Mouse (Mus musculus): Measurements from ENCODE around the gene Zfp560. TPM values are rescaled to one million over a fixed set of nuclear protein-coding genes. Genes with fewer than 3 reads are reported as not detected.

Gene Zfp560
- 16.0 and 21.0 TPM in 2 replicates for polyA plus RNA-seq (2012; rRNA removed)
- 43.7 and 44.9 TPM in 2 replicates for polyA plus RNA-seq (2014; fragmentation: Nextera tagmentation; extraction: Ambion mirVana)

DNA sequence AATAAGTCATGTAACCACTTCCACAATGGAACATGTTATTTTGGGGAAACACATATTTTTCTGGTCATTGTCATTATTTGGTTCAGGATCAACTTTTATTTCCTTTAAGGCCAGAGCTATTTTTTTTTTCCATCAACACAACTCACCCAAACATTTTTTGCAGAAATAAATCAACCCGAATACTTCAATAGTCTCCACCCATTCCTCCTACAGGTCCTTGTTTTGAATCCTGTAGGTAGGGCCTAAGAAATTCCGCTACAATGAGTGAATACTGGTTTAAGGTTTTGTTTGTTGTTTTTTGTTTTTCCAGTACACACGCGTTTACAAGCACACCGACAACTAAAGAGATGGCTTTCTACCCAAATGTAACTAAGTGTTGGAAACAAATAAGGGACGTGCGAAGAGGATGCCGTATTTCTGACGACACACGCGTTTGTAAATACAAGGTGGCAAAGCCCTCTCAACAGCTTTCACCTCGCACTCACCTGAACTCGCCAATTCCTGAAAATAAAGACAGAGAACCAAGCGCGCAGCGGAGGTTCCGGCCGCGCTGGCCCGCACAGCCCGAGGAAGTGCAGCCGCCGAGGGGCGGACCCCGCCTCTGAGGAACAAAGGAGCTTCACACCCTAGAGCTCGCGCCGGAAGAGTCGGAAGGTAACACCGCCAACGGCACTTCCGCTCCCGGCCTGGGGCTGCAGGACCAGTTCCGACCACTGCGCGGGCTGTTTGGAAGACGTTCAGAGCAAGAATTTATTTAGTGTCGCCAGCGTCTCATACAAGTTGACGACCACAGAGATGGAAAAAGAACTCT, at the start of gene Zfp560:
TSS of gene Zfp560 (minus strand) at position 646 of the 811 bp plus-strand sequence.
- H3K9ac ChIP-seq (ENCODE audit: low read depth, low read length, severe bottlenecking) = peak within 1 kb of the TSS; percentile 77
- peak within 1 kb of the TSS; percentile 84 for H3K4me2 ChIP-seq (replicated peaks; ENCODE audit: low read depth, low read length, severe bottlenecking)
- 0 out of 2 replicates have a peak, but pooled peaks cover 3% of the 10 kb centered on the region for H3K9me3 ChIP-seq (ENCODE audit: control insufficient read depth, low read length)
- H3K27me3 ChIP-seq (ENCODE audit: control insufficient read depth, insufficient read depth, low read length) = no peaks in the 10 kb centered on the region
- H3K36me3 ChIP-seq (ENCODE audit: control insufficient read depth, insufficient read depth, low read length) = no peaks in the 10 kb centered on the region
- DNase-seq (ENCODE audit: low spot score) (peak; percentile 94), ATAC-seq (ENCODE audit: low FRiP score, low read depth) (peak; percentile 100)
- TF ChIP-seq POLR2A (IDR thresholded peaks at IDR 0.05; ENCODE audit: borderline replicate concordance, extremely low read depth, insufficient read depth, insufficient read length) = peak; percentile 97; the same call in 1 of the 2 replicates
- WGBS = 2% methylated on average over 40 of the region's 40 CpGs
- peaks cover 7% of the 10 kb centered on the region for H3K4me1 ChIP-seq (ENCODE audit: control insufficient read depth, insufficient read depth, low read length)
- peak within 1 kb of the TSS; percentile 80 for H3K27ac ChIP-seq (replicated peaks; ENCODE audit: low read depth, low read length)
- peak within 1 kb of the TSS; percentile 67 for H3K4me3 ChIP-seq (replicated peaks; ENCODE audit: low read length)

DNA sequence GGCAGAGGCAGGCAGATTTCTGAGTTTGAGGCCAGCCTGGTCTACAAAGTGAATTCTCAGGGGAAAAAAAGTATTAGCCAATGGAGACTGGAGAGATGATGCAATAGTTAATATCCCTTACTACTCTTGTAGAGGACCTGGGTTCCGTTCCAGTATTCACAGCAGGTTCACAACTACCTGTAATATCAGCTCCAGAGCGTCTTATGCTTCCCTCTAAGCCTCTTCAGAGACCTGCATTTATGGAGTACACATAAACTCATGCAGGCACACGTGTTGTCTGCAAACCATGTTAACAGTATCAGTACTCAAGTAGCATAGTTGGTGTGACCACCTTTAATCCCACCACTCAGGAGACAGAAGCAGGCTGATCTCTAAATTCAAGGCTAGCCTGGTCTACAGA, 45.0 kb upstream of the Zfp560 start:
- H3K4me2 ChIP-seq (replicated peaks; ENCODE audit: low read depth, low read length, severe bottlenecking) = no peak overlapping the region
- TF ChIP-seq POLR2A (IDR thresholded peaks at IDR 0.05; ENCODE audit: borderline replicate concordance, extremely low read depth, insufficient read depth, insufficient read length) = no peak
- H3K36me3 ChIP-seq (ENCODE audit: control insufficient read depth, insufficient read depth, low read length) = peaks cover 6% of the 10 kb centered on the region; the same call in 1 of the 2 replicates
- H3K9me3 ChIP-seq (ENCODE audit: control insufficient read depth, low read length) = no peaks in the 10 kb centered on the region
- H3K27me3 ChIP-seq (ENCODE audit: control insufficient read depth, insufficient read depth, low read length) = no peaks in the 10 kb centered on the region
- ATAC-seq (ENCODE audit: low FRiP score, low read depth) (no peak), DNase-seq (ENCODE audit: low spot score) (no peak)
- no peak overlapping the region for H3K27ac ChIP-seq (replicated peaks; ENCODE audit: low read depth, low read length)
- H3K4me1 ChIP-seq (ENCODE audit: control insufficient read depth, insufficient read depth, low read length) = no peaks in the 10 kb centered on the region
- no peak overlapping the region for H3K9ac ChIP-seq (ENCODE audit: low read depth, low read length, severe bottlenecking)
- H3K4me3 ChIP-seq (replicated peaks; ENCODE audit: low read length) = no peak overlapping the region
- 90% methylated on average over 3 of the region's 3 CpGs for WGBS

DNA sequence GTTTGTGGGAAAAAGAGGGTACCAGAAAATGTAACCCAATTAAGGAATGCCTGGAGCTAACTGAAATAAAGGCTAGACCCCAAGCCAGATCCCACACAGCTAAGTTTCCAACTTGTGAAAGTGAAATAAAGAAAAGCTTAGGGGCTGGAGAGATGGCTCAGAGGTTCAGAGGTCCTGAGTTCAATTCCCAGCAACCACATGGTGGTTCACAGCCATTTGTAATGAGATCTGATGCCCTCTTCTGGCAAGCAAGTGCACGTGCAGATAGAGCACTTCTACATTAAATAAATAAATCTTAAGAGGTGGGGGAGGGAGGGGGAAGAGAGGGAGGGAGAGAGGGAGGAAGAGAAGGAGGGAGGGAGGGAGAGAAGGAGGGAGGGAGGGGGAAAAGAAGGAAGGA, 26.5 kb upstream of the Zfp560 start:
- Histone ChIP-seq H3K4me2 (replicated peaks; ENCODE audit: low read depth, low read length, severe bottlenecking) (no peak overlapping the region), H3K36me3 (ENCODE audit: control insufficient read depth, insufficient read depth, low read length) (no peaks in the 10 kb centered on the region), H3K4me1 (ENCODE audit: control insufficient read depth, insufficient read depth, low read length) (no peaks in the 10 kb centered on the region), H3K27ac (replicated peaks; ENCODE audit: low read depth, low read length) (no peak overlapping the region), H3K27me3 (ENCODE audit: control insufficient read depth, insufficient read depth, low read length) (no peaks in the 10 kb centered on the region), H3K4me3 (replicated peaks; ENCODE audit: low read length) (no peak overlapping the region), H3K9me3 (ENCODE audit: control insufficient read depth, low read length) (no peaks in the 10 kb centered on the region), H3K9ac (ENCODE audit: low read depth, low read length, severe bottlenecking) (no peak overlapping the region)
- ATAC-seq (ENCODE audit: low FRiP score, low read depth) (no peak), DNase-seq (ENCODE audit: low spot score) (no peak)
- TF ChIP-seq POLR2A (IDR thresholded peaks at IDR 0.05; ENCODE audit: borderline replicate concordance, extremely low read depth, insufficient read depth, insufficient read length) = no peak
- 32% methylated on average over 1 of the region's 1 CpGs for WGBS

DNA sequence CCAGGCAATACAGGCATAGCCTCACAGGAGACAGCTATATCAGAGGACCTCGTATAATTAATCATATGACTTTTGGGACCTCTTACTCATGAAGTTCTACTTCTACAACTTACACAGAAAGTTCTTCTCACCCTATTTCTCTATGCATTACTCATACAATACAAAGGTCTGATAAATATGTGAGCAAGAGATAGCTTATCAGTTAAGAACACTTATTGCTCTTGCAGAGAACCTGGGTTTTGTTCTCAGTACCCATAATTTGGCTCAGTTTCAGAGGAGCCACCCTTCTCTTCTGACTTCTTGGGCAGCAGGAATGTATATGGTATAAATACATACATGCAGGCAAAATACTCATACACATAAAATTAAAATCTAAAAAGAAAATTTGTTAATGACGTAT, 24.3 kb upstream of the Zfp560 start:
- ATAC-seq (ENCODE audit: low FRiP score, low read depth) = no peak

DNA sequence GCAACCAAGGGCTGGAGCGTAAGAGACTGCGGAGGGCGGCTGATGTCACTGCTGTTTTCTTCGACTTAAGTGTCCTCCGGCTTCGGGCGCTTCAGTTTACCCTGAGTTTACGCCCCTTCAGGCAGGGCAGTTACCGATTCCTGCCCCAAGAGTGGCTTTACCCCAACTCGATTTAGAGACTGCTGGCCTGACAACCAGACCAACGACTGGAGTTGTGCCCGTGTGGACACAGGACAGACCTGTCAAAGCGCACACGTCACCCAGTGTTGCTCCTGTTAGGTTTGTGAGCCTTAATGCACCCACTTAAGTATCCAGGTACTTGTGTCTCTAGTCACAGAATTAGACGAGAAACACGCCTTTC, 346 bp upstream of the Zfp560 start:
- Histone ChIP-seq H3K4me1 (ENCODE audit: control insufficient read depth, insufficient read depth, low read length) (peaks cover 7% of the 10 kb centered on the region), H3K9ac (ENCODE audit: low read depth, low read length, severe bottlenecking) (peak overlapping the region; percentile 77), H3K9me3 (ENCODE audit: control insufficient read depth, low read length) (0 out of 2 replicates have a peak, but pooled peaks cover 3% of the 10 kb centered on the region), H3K4me3 (replicated peaks; ENCODE audit: low read length) (peak overlapping the region; percentile 67), H3K27ac (replicated peaks; ENCODE audit: low read depth, low read length) (peak overlapping the region; percentile 80), H3K4me2 (replicated peaks; ENCODE audit: low read depth, low read length, severe bottlenecking) (peak overlapping the region; percentile 84), H3K36me3 (ENCODE audit: control insufficient read depth, insufficient read depth, low read length) (no peaks in the 10 kb centered on the region), H3K27me3 (ENCODE audit: control insufficient read depth, insufficient read depth, low read length) (no peaks in the 10 kb centered on the region)
- DNase-seq (ENCODE audit: low spot score) (no peak), ATAC-seq (ENCODE audit: low FRiP score, low read depth) (peak; percentile 69)
- TF ChIP-seq POLR2A (IDR thresholded peaks at IDR 0.05; ENCODE audit: borderline replicate concordance, extremely low read depth, insufficient read depth, insufficient read length) = no peak
- 24% methylated on average over 16 of the region's 16 CpGs for WGBS

More for the DNA sequence above, 24.3 kb upstream of the Zfp560 start:
- H3K27ac ChIP-seq (replicated peaks; ENCODE audit: low read depth, low read length) = no peak overlapping the region
- 91% methylated on average over 2 of the region's 2 CpGs for WGBS
- no peaks in the 10 kb centered on the region for H3K9me3 ChIP-seq (ENCODE audit: control insufficient read depth, low read length)
- no peak overlapping the region for H3K4me3 ChIP-seq (replicated peaks; ENCODE audit: low read length)
- no peak overlapping the region for H3K9ac ChIP-seq (ENCODE audit: low read depth, low read length, severe bottlenecking)
- no peak for DNase-seq (ENCODE audit: low spot score)
- no peaks in the 10 kb centered on the region for H3K4me1 ChIP-seq (ENCODE audit: control insufficient read depth, insufficient read depth, low read length)
- no peaks in the 10 kb centered on the region for H3K36me3 ChIP-seq (ENCODE audit: control insufficient read depth, insufficient read depth, low read length)
- no peak overlapping the region for H3K4me2 ChIP-seq (replicated peaks; ENCODE audit: low read depth, low read length, severe bottlenecking)
- no peak for TF ChIP-seq POLR2A (IDR thresholded peaks at IDR 0.05; ENCODE audit: borderline replicate concordance, extremely low read depth, insufficient read depth, insufficient read length)
- H3K27me3 ChIP-seq (ENCODE audit: control insufficient read depth, insufficient read depth, low read length) = no peaks in the 10 kb centered on the region

All from limb, embryonic 14.5 days (tissue).